Mouse (Mus musculus) CH12.LX (cell line): ENCODE results near the gene Mat2b. TPM values are rescaled to one million over a fixed set of nuclear protein-coding genes. Genes with fewer than 3 reads are reported as not detected.
A peak's percentile ranks its signal among the peaks of the same experiment; 100 is the strongest.

Source experiments
- DNase-seq: peaks from one replicate; pipeline ENCODE4 v3.0.0-alpha.2; 2013; ENCODE audit errors: extremely low read depth
- H3K27ac ChIP-seq: 2 replicates; pipeline ENCODE4 v1.5.1; 2012; ENCODE audit warnings: low read depth, mild to moderate bottlenecking, control low read depth, moderate library complexity; ENCODE audit not compliant: insufficient read depth
- H3K27me3 ChIP-seq: replicated peaks from 2 replicates; pipeline ENCODE3; 2012; ENCODE audit warnings: inconsistent platforms
- H3K36me3 ChIP-seq, 2 experiments: replicated peaks in 1 of 2; 2 replicates each; pipeline versions ENCODE3 to v1.6.1; 2012; ENCODE audit warnings: inconsistent platforms in 1 of 2, low read length in 1 of 2, mild to moderate bottlenecking in 1 of 2, mixed read lengths in 1 of 2, moderate library complexity in 1 of 2; ENCODE audit not compliant: control insufficient read depth in 1 of 2, insufficient read depth in 1 of 2
- H3K4me1 ChIP-seq, 2 experiments: 2 replicates each; pipeline ENCODE4 v1.6.1; 2012; ENCODE audit warnings: inconsistent platforms in 1 of 2, moderate library complexity in 1 of 2; ENCODE audit not compliant: insufficient read depth in 2 of 2, control insufficient read depth in 1 of 2
- H3K4me2 ChIP-seq: 2 replicates; pipeline ENCODE4 v1.6.1; 2012; ENCODE audit warnings: low read depth, mild to moderate bottlenecking, control low read depth; ENCODE audit not compliant: poor library complexity, insufficient read depth, severe bottlenecking
- H3K4me3 ChIP-seq, 3 experiments: fragments of 150-350 bp in 1 of 3; sonication (generic) in 1 of 3; replicated peaks in 1 of 3; 2 replicates each; pipeline versions ENCODE3 to v1.5.1; 2011 to 2012; ENCODE audit warnings: low read depth in 2 of 3, low read length in 2 of 3, mild to moderate bottlenecking in 2 of 3, moderate library complexity in 2 of 3, control low read depth in 1 of 3, improper control_type of control experiment in 1 of 3, inconsistent platforms in 1 of 3, mixed read lengths in 1 of 3; ENCODE audit not compliant: poor library complexity in 1 of 3
- H3K79me2 ChIP-seq: replicated peaks from 2 replicates; pipeline ENCODE4 v1.6.1; 2012; ENCODE audit warnings: mild to moderate bottlenecking, moderate library complexity; ENCODE audit not compliant: control insufficient read depth, poor library complexity, insufficient read depth, severe bottlenecking; ENCODE audit errors: extremely low read depth
- H3K9ac ChIP-seq: 2 replicates; pipeline ENCODE4 v1.6.1; 2012; ENCODE audit warnings: low read depth, mild to moderate bottlenecking, control low read depth, moderate library complexity; ENCODE audit not compliant: insufficient read depth
- H3K9me3 ChIP-seq: replicated peaks from 2 replicates; pipeline ENCODE3; 2012; ENCODE audit warnings: low read length, inconsistent platforms, mixed read lengths
- BHLHE40 ChIP-seq: IDR thresholded peaks from 2 replicates; pipeline ENCODE4 v1.6.1; 2011; ENCODE audit warnings: mild to moderate bottlenecking, low read depth, low read length, improper control_type of control experiment
- CHD1 ChIP-seq: IDR thresholded peaks from 2 replicates; pipeline ENCODE4 v1.6.1; 2012; ENCODE audit warnings: low read depth, low read length, improper control_type of control experiment, inconsistent platforms
- CHD2 ChIP-seq: IDR thresholded peaks from 2 replicates; pipeline ENCODE4 v1.6.1; 2011; ENCODE audit warnings: low read length, improper control_type of control experiment
- CTCF ChIP-seq, 2 experiments: IDR thresholded peaks in 1 of 2; conservative IDR thresholded peaks in 1 of 2; 2 replicates each; pipeline ENCODE4 v1.5.1; 2011 to 2012; ENCODE audit warnings: low read depth in 2 of 2, low read length in 2 of 2, improper control_type of control experiment in 1 of 2, inconsistent platforms in 1 of 2, mild to moderate bottlenecking in 1 of 2, moderate library complexity in 1 of 2
- E2F4 ChIP-seq: IDR thresholded peaks from 2 replicates; pipeline ENCODE4 v1.6.1; 2011; ENCODE audit warnings: low read depth, low read length, improper control_type of control experiment; ENCODE audit not compliant: insufficient replicate concordance
- ELF1 ChIP-seq: IDR thresholded peaks from 2 replicates; pipeline ENCODE4 v1.6.1; 2014; ENCODE audit warnings: low read depth, mild to moderate bottlenecking, inconsistent platforms, low read length, improper control_type of control experiment
- EP300 ChIP-seq: IDR thresholded peaks from 2 replicates; pipeline ENCODE4 v1.6.1; 2011; ENCODE audit warnings: low read length, improper control_type of control experiment
- ETS1 ChIP-seq: conservative IDR thresholded peaks from 2 replicates; pipeline ENCODE4 v1.6.1; 2012; ENCODE audit warnings: low read depth, mild to moderate bottlenecking, inconsistent platforms, low read length, improper control_type of control experiment, moderate library complexity
- GABPA ChIP-seq: IDR thresholded peaks from 2 replicates; pipeline ENCODE4 v1.6.1; 2012; ENCODE audit warnings: low read depth, low read length, improper control_type of control experiment, inconsistent platforms; ENCODE audit not compliant: insufficient replicate concordance
- HCFC1 ChIP-seq: IDR thresholded peaks from 2 replicates; pipeline ENCODE4 v1.6.1; 2012; ENCODE audit warnings: low read depth, mild to moderate bottlenecking, inconsistent platforms, low read length, improper control_type of control experiment
- IRF4 ChIP-seq: IDR thresholded peaks from 2 replicates; pipeline ENCODE4 v1.6.1; 2014; ENCODE audit warnings: low read depth, mild to moderate bottlenecking, inconsistent platforms, low read length, improper control_type of control experiment
- JUN ChIP-seq: IDR thresholded peaks from 2 replicates; pipeline ENCODE4 v1.6.1; 2011; ENCODE audit warnings: low read depth, mild to moderate bottlenecking, low read length, improper control_type of control experiment, moderate library complexity; ENCODE audit not compliant: insufficient read depth
- JUND ChIP-seq: conservative IDR thresholded peaks from 2 replicates; pipeline ENCODE4 v1.6.1; 2011; ENCODE audit warnings: low read depth, low read length, improper control_type of control experiment
- KAT2A ChIP-seq: IDR thresholded peaks from 2 replicates; pipeline ENCODE4 v1.6.1; 2012; ENCODE audit warnings: low read length, improper control_type of control experiment, inconsistent platforms; ENCODE audit not compliant: insufficient replicate concordance
- MAFK ChIP-seq: IDR thresholded peaks from 2 replicates; pipeline ENCODE4 v1.6.1; 2011; ENCODE audit warnings: low read length, improper control_type of control experiment; ENCODE audit not compliant: insufficient replicate concordance
- MAX ChIP-seq: IDR thresholded peaks from 2 replicates; pipeline ENCODE4 v1.6.1; 2011; ENCODE audit warnings: low read length, improper control_type of control experiment
- MAZ ChIP-seq: IDR thresholded peaks from 2 replicates; pipeline ENCODE4 v1.6.1; 2012; ENCODE audit warnings: low read depth, mild to moderate bottlenecking, inconsistent platforms, low read length, improper control_type of control experiment, moderate library complexity
- MEF2A ChIP-seq: IDR thresholded peaks from 2 replicates; pipeline ENCODE4 v1.6.1; 2014; ENCODE audit warnings: low read depth, mild to moderate bottlenecking, inconsistent platforms, low read length, improper control_type of control experiment, borderline replicate concordance
- MXI1 ChIP-seq: IDR thresholded peaks from 2 replicates; pipeline ENCODE4 v1.6.1; 2011; ENCODE audit warnings: mild to moderate bottlenecking, low read depth, low read length, improper control_type of control experiment
- MYC ChIP-seq: IDR thresholded peaks from 2 replicates; pipeline ENCODE4 v1.6.1; 2011; ENCODE audit warnings: low read depth, mild to moderate bottlenecking, improper control_type of control experiment, low read length
- NELFE ChIP-seq: IDR thresholded peaks from 2 replicates; pipeline ENCODE4 v1.6.1; 2011; ENCODE audit warnings: low read depth, low read length, improper control_type of control experiment
- NRF1 ChIP-seq: IDR thresholded peaks from 2 replicates; pipeline ENCODE4 v1.6.1; 2014; ENCODE audit warnings: low read depth, mild to moderate bottlenecking, inconsistent platforms, low read length, improper control_type of control experiment, moderate library complexity
- PAX5 ChIP-seq: IDR thresholded peaks from 2 replicates; pipeline ENCODE4 v1.6.1; 2012; ENCODE audit warnings: low read length, inconsistent platforms, mixed read lengths
- POLR2A ChIP-seq: IDR thresholded peaks from 2 replicates; pipeline ENCODE4 v1.6.1; 2011; ENCODE audit warnings: low read depth, mild to moderate bottlenecking, improper control_type of control experiment, low read length
- POLR2AphosphoS2 ChIP-seq: IDR thresholded peaks from 2 replicates; pipeline ENCODE4 v1.6.1; 2011; ENCODE audit warnings: low read depth, low read length, improper control_type of control experiment
- RAD21 ChIP-seq: IDR thresholded peaks from 2 replicates; pipeline ENCODE4 v1.6.1; 2011; ENCODE audit warnings: low read depth, mild to moderate bottlenecking, low read length, improper control_type of control experiment, moderate library complexity
- RCOR1 ChIP-seq: conservative IDR thresholded peaks from 2 replicates; pipeline ENCODE4 v1.6.1; 2012; ENCODE audit warnings: low read depth, mild to moderate bottlenecking, inconsistent platforms, low read length, improper control_type of control experiment
- SIN3A ChIP-seq: IDR thresholded peaks from 2 replicates; pipeline ENCODE4 v1.6.1; 2012; ENCODE audit warnings: low read length, improper control_type of control experiment, inconsistent platforms
- SMC3 ChIP-seq: IDR thresholded peaks from 2 replicates; pipeline ENCODE4 v1.6.1; 2011; ENCODE audit warnings: low read depth, low read length, improper control_type of control experiment
- TBP ChIP-seq: conservative IDR thresholded peaks from 2 replicates; pipeline ENCODE4 v1.6.1; 2011; ENCODE audit warnings: low read depth, low read length, improper control_type of control experiment
- TCF12 ChIP-seq: IDR thresholded peaks from 2 replicates; pipeline ENCODE4 v1.6.1; 2014; ENCODE audit warnings: low read depth, mild to moderate bottlenecking, inconsistent platforms, low read length, improper control_type of control experiment
- UBTF ChIP-seq: IDR thresholded peaks from 2 replicates; pipeline ENCODE4 v1.6.1; 2012; ENCODE audit warnings: low read depth, mild to moderate bottlenecking, inconsistent platforms, low read length, improper control_type of control experiment, moderate library complexity
- USF1 ChIP-seq: IDR thresholded peaks from 2 replicates; pipeline ENCODE4 v1.6.1; 2014; ENCODE audit warnings: low read depth, mild to moderate bottlenecking, inconsistent platforms, low read length, improper control_type of control experiment
- USF2 ChIP-seq: conservative IDR thresholded peaks from 2 replicates; pipeline ENCODE4 v1.6.1; 2011; ENCODE audit warnings: low read depth, low read length, improper control_type of control experiment
- ZC3H11A ChIP-seq: IDR thresholded peaks from 2 replicates; pipeline ENCODE4 v1.6.1; 2012; ENCODE audit warnings: low read depth, mild to moderate bottlenecking, inconsistent platforms, low read length, improper control_type of control experiment
- ZKSCAN1 ChIP-seq: IDR thresholded peaks from 2 replicates; pipeline ENCODE4 v1.6.1; 2012; ENCODE audit warnings: low read depth, inconsistent platforms, low read length, improper control_type of control experiment, borderline replicate concordance
- ZMIZ1 ChIP-seq: IDR thresholded peaks from 2 replicates; pipeline ENCODE4 v1.6.1; 2012; ENCODE audit warnings: low read depth, mild to moderate bottlenecking, inconsistent platforms, low read length, improper control_type of control experiment
- ZNF384 ChIP-seq: IDR thresholded peaks from 2 replicates; pipeline ENCODE4 v1.6.1; 2012; ENCODE audit warnings: low read depth, low read length, improper control_type of control experiment, inconsistent platforms
- dilution Hi-C: fragments of 300-500 bp; cut with MboI; formaldehyde crosslinking; loops from 2 replicates; pipeline ENCODE4 v1.14.3; 2020; ENCODE audit warnings: low sequenced_read_pairs; ENCODE audit not compliant: extremely low pct_unique_long_range_greater_than_20kb, extremely low pct_ligation_motif_present
- in situ Hi-C: fragments of 300-500 bp; cut with MboI; formaldehyde crosslinking; loops from 3 replicates; pipeline ENCODE4 v1.14.3; 2019; ENCODE audit warnings: low sequenced_read_pairs, low pct_ligation_motif_present, low pct_unique_long_range_greater_than_20kb, mixed read lengths
- polyA plus RNA-seq: library from polyadenylated mRNA; unstranded; fragments of >175 nt; gene quantifications from 2 replicates; pipeline ENCODE4 v1.2.1, GENCODE M21; 2012; ENCODE audit warnings: low read depth; ENCODE audit not compliant: insufficient read length
- total RNA-seq, 2 experiments: library from RNA; depleted of rRNA; stranded (reverse); fragments of 300-350 nt in 1 of 2; fragments of >200 nt in 1 of 2; gene quantifications; 2 replicates each; pipeline ENCODE4 v1.2.3; 2012 to 2014

Mat2b gene
- total and polyA plus RNA-seq, 3 experiments: 71.3 to 122 (median 100) TPM

GRCm38 (mm10) chr11:40733339-40734174, 38.6 kb upstream of the Mat2b start, which contains the start of the genes Hmmr and Nudcd2:
TSS of gene Hmmr (minus strand) at chr11:40733422.
TSS of gene Nudcd2 (plus strand) at chr11:40733667.
- in situ Hi-C loops (no loop called here), dilution Hi-C loops (no loop called here)
- no peaks in the 10 kb centered on the region for H3K9me3 ChIP-seq
- no peaks in the 10 kb centered on the region for H3K27me3 ChIP-seq
- peak within 1 kb of the TSS; percentile 97 for H3K9ac ChIP-seq
- peak within 1 kb of the TSS; percentile 96 to 99 (median 97) for H3K4me3 ChIP-seq
- peaks cover 56% of the 10 kb centered on the region for H3K79me2 ChIP-seq
- peaks cover 0 to 18% of the 10 kb centered on the region in 2 experiments; a peak in 2 of 4 replicates for H3K4me1 ChIP-seq
- peak within 1 kb of the TSS; percentile 63 for H3K4me2 ChIP-seq
- DNase-seq: peak; percentile 100
- TF ChIP-seq NRF1 (peak; percentile 84), MAFK (no peak), POLR2A (peak; percentile 86), TCF12 (peak; percentile 70; the same call in 1 of the 2 replicates), ZC3H11A (no peak), SIN3A (peak; percentile 100), JUND (peak; percentile 66), USF1 (no peak), CTCF (conservative IDR thresholded peaks at IDR 0.05 in 1 of 2, IDR thresholded peaks at IDR 0.05 in 1 of 2; ENCODE audit: low read depth in 2 of 2, low read length in 2 of 2) (no peak), MYC (peak; percentile 88), TBP (peak; percentile 80), POLR2AphosphoS2 (0 out of 2 replicates have a peak, but pooled peaks have one; percentile 30), GABPA (no peak; the same call in 1 of the 2 replicates), KAT2A (peak; percentile 72; the same call in 1 of the 2 replicates), MEF2A (peak; percentile 49), ZNF384 (no peak), E2F4 (peak; percentile 94), JUN (peak; percentile 39; the same call in 1 of the 2 replicates), MAX (peak; percentile 95), BHLHE40 (peak; percentile 70), ZKSCAN1 (no peak), UBTF (peak; percentile 72), RCOR1 (0 out of 2 replicates have a peak, but pooled peaks have one; percentile 16), IRF4 (no peak; the same call in 1 of the 2 replicates), CHD2 (peak; percentile 96), MAZ (no peak), ETS1 (no peak), RAD21 (no peak), EP300 (no peak), USF2 (no peak), PAX5 (no peak), ELF1 (peak; percentile 55; the same call in 1 of the 2 replicates), MXI1 (peak; percentile 96), SMC3 (no peak), HCFC1 (peak; percentile 84), NELFE (peak; percentile 83), ZMIZ1 (peak; percentile 58), CHD1 (no peak)
- TF ChIP-seq, all 38 proteins: peak for 22
- Histone ChIP-seq H3K36me3 (peaks cover 20 to 42% of the 10 kb centered on the region in 2 experiments), H3K27ac (peak within 1 kb of the TSS; percentile 49)
